Mouse (Mus musculus): ENCODE data around the gene Gm32742.
A peak's percentile ranks its signal among the peaks of the same experiment; 100 is the strongest.
"Not testable (repeated sequence)": the region's sequence is repeated elsewhere in the genome, so short reads cannot be mapped to it uniquely, and the experiment has no call there.

Gene Gm32742

GRCm38 (mm10) chr9:51152079-51152752 lies 13.1 kb downstream of the Gm32742 start:
- DNase-seq (ENCODE audit: low read depth, low spot score): peak; percentile 73

- no peak for DNase-seq (ENCODE audit: low read depth, low spot score)
Measured at GRCm38 (mm10) chr9:51147294-51147693, 18.0 kb downstream of the Gm32742 start.

- DNase-seq (ENCODE audit: low read depth, low spot score): no peak
Measured at GRCm38 (mm10) chr9:51146496-51146895, 18.8 kb downstream of the Gm32742 start.

- no peak for DNase-seq (ENCODE audit: low read depth, low spot score)
Measured at GRCm38 (mm10) chr9:51144218-51144617, 21.1 kb downstream of the Gm32742 start.

GRCm38 (mm10) chr9:51143437-51143836 lies 21.9 kb downstream of the Gm32742 start:
- DNase-seq (ENCODE audit: low read depth, low spot score): no peak

GRCm38 (mm10) chr9:51140711-51141110 lies 24.6 kb downstream of the Gm32742 start:
- no peak for DNase-seq (ENCODE audit: low read depth, low spot score)

GRCm38 (mm10) chr9:51139401-51139800 lies 25.9 kb downstream of the Gm32742 start:
- DNase-seq (ENCODE audit: low read depth, low spot score): not testable (repeated sequence)

- no peak for DNase-seq (ENCODE audit: low read depth, low spot score)
Measured at GRCm38 (mm10) chr9:51138301-51138700, 27.0 kb downstream of the Gm32742 start.

- DNase-seq (ENCODE audit: low read depth, low spot score): no peak
Measured at GRCm38 (mm10) chr9:51137836-51138235, 27.5 kb downstream of the Gm32742 start.

- no peak for DNase-seq (ENCODE audit: low read depth, low spot score)
Measured at GRCm38 (mm10) chr9:51137432-51137831, 27.9 kb downstream of the Gm32742 start.

- no peak for DNase-seq (ENCODE audit: low read depth, low spot score)
Measured at GRCm38 (mm10) chr9:51136985-51137384, 28.3 kb downstream of the Gm32742 start.

- DNase-seq (ENCODE audit: low read depth, low spot score): no peak
Measured at GRCm38 (mm10) chr9:51114767-51115166, 50.5 kb downstream of the Gm32742 start.

GRCm38 (mm10) chr9:51105751-51106150 lies 59.6 kb downstream of the Gm32742 start:
- peak; percentile 10 for DNase-seq (ENCODE audit: low read depth, low spot score)

- DNase-seq (ENCODE audit: low read depth, low spot score): peak; percentile 43
Measured at GRCm38 (mm10) chr9:51103808-51104514, 61.4 kb downstream of the Gm32742 start.

GRCm38 (mm10) chr9:51102963-51103807 lies 62.1 kb downstream of the Gm32742 start:
- DNase-seq (ENCODE audit: low read depth, low spot score): peak; percentile 74

- peak; percentile 80 for DNase-seq (ENCODE audit: low read depth, low spot score)
Measured at GRCm38 (mm10) chr9:51101756-51102425, 63.4 kb downstream of the Gm32742 start, which contains the start of gene 4833427G06Rik. Gene 4833427G06Rik (minus strand): TSS chr9:51102078.

- no peak for DNase-seq (ENCODE audit: low read depth, low spot score)
Measured at GRCm38 (mm10) chr9:51096306-51096705, 69.0 kb downstream of the Gm32742 start.

GRCm38 (mm10) chr9:51093697-51094096 lies 71.6 kb downstream of the Gm32742 start:
- DNase-seq (ENCODE audit: low read depth, low spot score): no peak

- DNase-seq (ENCODE audit: low read depth, low spot score): no peak
Measured at GRCm38 (mm10) chr9:51081614-51082013, 83.7 kb downstream of the Gm32742 start.
